In genomic region chr10:117064076-117064475, GRCm38 (mm10) we compare ENCODE assay signal across 9 mouse cellular contexts. TPM values are rescaled to one million over a fixed set of nuclear protein-coding genes. Genes with fewer than 3 reads are reported as not detected.
DNase-seq lines count a peak whose midpoint lies in the region; ATAC-seq and TF ChIP-seq lines count a peak whose summit lies in the region.
"Had no signal": no experiment of that assay in that cellular context is flagged by ENCODE, and none has a peak within 500 bp of the region (broad histone marks: within the 10 kb centered on the region; RNA-seq: fewer than 3 reads in every experiment).

No protein-coding gene starts in this region.

- 7% methylated on average over 7 of the region's 7 CpGs for WGBS in hindbrain, embryonic 14.5 days
- WGBS in midbrain, embryonic 16.5 days: 10% methylated on average over 7 of the region's 7 CpGs

- peak overlapping the region; percentile 78 for H3K27ac ChIP-seq in layer of hippocampus, adult 2 months
- no peak overlapping the region for H3K27ac ChIP-seq in cortical plate, adult 2 months (ENCODE audit: insufficient read depth, low read length)
- peak overlapping the region; percentile 78 for H3K27ac ChIP-seq in hindbrain, embryonic 14.5 days
- H3K27ac ChIP-seq in midbrain, embryonic 16.5 days (ENCODE audit: low read length): peak overlapping the region; percentile 80

- H3K9me3 ChIP-seq in hindbrain, embryonic 14.5 days (ENCODE audit: control insufficient read depth, low read length): no peaks in the 10 kb centered on the region
- H3K9me3 ChIP-seq in midbrain, embryonic 16.5 days (replicated peaks; ENCODE audit: control insufficient read depth, low read length, poor library complexity, severe bottlenecking): no peaks in the 10 kb centered on the region

- TF ChIP-seq POLR2A in cortical plate, adult 2 months (IDR thresholded peaks at IDR 0.05; ENCODE audit: extremely low read depth, insufficient read depth, low read length): no peak

- peaks cover 31% of the 10 kb centered on the region for H3K36me3 ChIP-seq in hindbrain, embryonic 14.5 days (replicated peaks; ENCODE audit: control insufficient read depth, insufficient read depth)
- peaks cover 24% of the 10 kb centered on the region for H3K36me3 ChIP-seq in midbrain, embryonic 16.5 days (ENCODE audit: control insufficient read depth, insufficient read depth, low read length)

- TF ChIP-seq CTCF in layer of hippocampus, adult 2 months (conservative IDR thresholded peaks at IDR 0.05): no peak
- TF ChIP-seq CTCF in cortical plate, adult 2 months (IDR thresholded peaks at IDR 0.05; ENCODE audit: extremely low read depth, insufficient read depth, low read length): no peak

- H3K4me2 ChIP-seq in hindbrain, embryonic 14.5 days (replicated peaks): peak overlapping the region; percentile 49
- peak overlapping the region; percentile 57 for H3K4me2 ChIP-seq in midbrain, embryonic 16.5 days (ENCODE audit: low read length)

- DNase-seq in layer of hippocampus, adult 2 months (ENCODE audit: low spot score in 2 of 2): no peak
- no peak for DNase-seq in layer of hippocampus, postnatal 25 days (ENCODE audit: extremely low spot score in 1 of 2, low spot score in 1 of 2)
- DNase-seq in hindbrain, embryonic 14.5 days (ENCODE audit: low spot score): no peak
- DNase-seq in adrenal gland, adult 8-10 months: no peak
- DNase-seq in gastrocnemius, postnatal 4 days (ENCODE audit: low spot score in 2 of 2): no peak

- peak; percentile 42 for ATAC-seq in hindbrain, embryonic 14.5 days (ENCODE audit: low FRiP score)
- ATAC-seq in midbrain, embryonic 16.5 days: peak; percentile 62
- no peak for ATAC-seq in monocyte, adult 5-6 weeks (replicated peaks; ENCODE audit: insufficient number of reproducible peaks, low FRiP score, low TSS enrichment, poor library complexity, severe bottlenecking)

- no peaks in the 10 kb centered on the region for H3K27me3 ChIP-seq in hindbrain, embryonic 14.5 days (ENCODE audit: control insufficient read depth, insufficient read depth, low read length)
- H3K27me3 ChIP-seq in midbrain, embryonic 16.5 days (ENCODE audit: control insufficient read depth, insufficient read depth, low read depth, low read length): no peaks in the 10 kb centered on the region

- peak overlapping the region; percentile 79 for H3K4me3 ChIP-seq in layer of hippocampus, adult 2 months
- H3K4me3 ChIP-seq in cortical plate, adult 2 months (ENCODE audit: insufficient read depth, low read length): peak overlapping the region; percentile 25; the same call in 1 of the 2 replicates
- peak overlapping the region; percentile 84 for H3K4me3 ChIP-seq in hindbrain, embryonic 14.5 days (replicated peaks; ENCODE audit: low read length)
- peak overlapping the region; percentile 95 for H3K4me3 ChIP-seq in midbrain, embryonic 16.5 days (ENCODE audit: low read depth, low read length)

- peak overlapping the region; percentile 49; the same call in 1 of the 2 replicates for H3K9ac ChIP-seq in hindbrain, embryonic 14.5 days
- peak overlapping the region; percentile 51; the same call in 1 of the 2 replicates for H3K9ac ChIP-seq in midbrain, embryonic 16.5 days (ENCODE audit: low read depth, low read length)

- H3K4me1 ChIP-seq in cortical plate, adult 2 months (ENCODE audit: control insufficient read depth, insufficient read depth, low read length): no peaks in the 10 kb centered on the region
- peaks cover 7% of the 10 kb centered on the region for H3K4me1 ChIP-seq in hindbrain, embryonic 14.5 days (replicated peaks; ENCODE audit: control insufficient read depth, insufficient read depth, low read length)
- H3K4me1 ChIP-seq in midbrain, embryonic 16.5 days (ENCODE audit: control insufficient read depth, insufficient read depth, low read length): peaks cover 11% of the 10 kb centered on the region

RNA-seq across cellular contexts. Expression of gene Cct2, which starts 0.5 kb away (rescaled TPM):
- total RNA-seq in layer of hippocampus, adult 2 months (2021): 100 to 1,000 TPM; 167 to 176 TPM
- total RNA-seq in layer of hippocampus, postnatal 25 days (2021): 100 to 1,000 TPM; 175 to 190 TPM
- polyA plus RNA-seq in cortical plate, adult 2 months (2012; rRNA removed): 137 and 138 TPM in 2 replicates
- polyA plus RNA-seq in hindbrain, embryonic 14.5 days (2014; fragmentation: Nextera tagmentation; extraction: Ambion mirVana): 281 and 288 TPM in 2 replicates
- polyA plus RNA-seq in midbrain, embryonic 16.5 days (2015; fragmentation: Nextera tagmentation; extraction: Ambion mirVana): 232 and 235 TPM in 2 replicates
- 100 to 1,000 TPM; 184 to 239 (median 209) TPM for total RNA-seq in adrenal gland, adult 8-10 months (2022)
- 289 to 360 TPM (median 315 TPM) in 3 replicates for total RNA-seq in monocyte, adult 5-6 weeks (2017)
- 100 to 1,000 TPM; 218 to 224 TPM for total RNA-seq in gastrocnemius, postnatal 4 days (2021)

RNA-seq across cellular contexts. Expression of gene Lrrc10, which starts 18.9 kb away (rescaled TPM):
- total RNA-seq in layer of hippocampus, adult 2 months (2021): under 1 TPM in 1 of 2 experiments, not detected in 1; 0.32 TPM
- under 1 TPM in 1 of 2 experiments, not detected in 1; 0.33 TPM for total RNA-seq in layer of hippocampus, postnatal 25 days (2021)
- 0.19 and 0.32 TPM in 2 replicates for polyA plus RNA-seq in cortical plate, adult 2 months (2012; rRNA removed)
- not detected in 2 replicates for polyA plus RNA-seq in hindbrain, embryonic 14.5 days (2014; fragmentation: Nextera tagmentation; extraction: Ambion mirVana)
- not detected in 2 replicates for polyA plus RNA-seq in midbrain, embryonic 16.5 days (2015; fragmentation: Nextera tagmentation; extraction: Ambion mirVana)
- not detected for total RNA-seq in adrenal gland, adult 8-10 months (2022)
- total RNA-seq in monocyte, adult 5-6 weeks (2017): not detected in 3 replicates
- total RNA-seq in gastrocnemius, postnatal 4 days (2021): under 1 TPM; 0.18 to 0.20 TPM
- total RNA-seq: granulocyte monocyte progenitor cell, adult 5-6 weeks had no signal

Comparison
In these comparisons a context has a peak if more than half of its experiments do, and no peak if none do; other contexts are left out.
1. H3K4me3 ChIP-seq: peak in every context shown above with its lines; median percentile 95 in midbrain, embryonic 16.5 days; 84 in hindbrain, embryonic 14.5 days; 79 in layer of hippocampus, adult 2 months; 25 in cortical plate, adult 2 months.